Mouse (Mus musculus): ENCODE data around the gene Pacrg.

- TF ChIP-seq CTCF (IDR thresholded peaks at IDR 0.05; ENCODE audit: extremely low read depth, insufficient read depth, low read length) (no peak), POLR2A (IDR thresholded peaks at IDR 0.05; ENCODE audit: extremely low read depth, insufficient read depth, low read length) (peak; percentile 79)
Measured at GRCm38 (mm10) chr17:10840148-10840707, at the start of gene Pacrg, which contains the start of gene Prkn.
